Mouse (Mus musculus) left cerebral cortex, postnatal 36 days (tissue): ENCODE results near the gene Map4. TPM values are rescaled to one million over a fixed set of nuclear protein-coding genes. Genes with fewer than 3 reads are reported as not detected.
"Not testable (repeated sequence)": the region's sequence is repeated elsewhere in the genome, so short reads cannot be mapped to it uniquely, and the experiment has no call there.

Experiments used
- DNase-seq, 2 experiments: peaks; one replicate each; pipeline ENCODE4 v3.0.0; 2021 to 2022; ENCODE audit warnings: low spot score in 2 of 2, mixed read lengths in 1 of 2
- intact Hi-C: fragments of 180-260 bp; cut with DNase I; formaldehyde crosslinking; loops from one replicate; pipeline ENCODE4 v1.15.1; 2025
- total RNA-seq, 2 experiments: library from RNA; stranded (reverse); gene quantifications; 2 replicates each; pipeline ENCODE4 v1.2.3; 2021

Map4 gene
- total RNA-seq, 2 experiments from 2014 or later: 353 to 398 TPM

GRCm38 (mm10) chr9:109969792-109970336 is 38.6 kb downstream of the Map4 start:
- no peak for DNase-seq
- intact Hi-C loops: loop anchor here (5.0 kb wide), 1 partner anchor 38 kb away; the partner anchor contains the start of gene Map4

DNA sequence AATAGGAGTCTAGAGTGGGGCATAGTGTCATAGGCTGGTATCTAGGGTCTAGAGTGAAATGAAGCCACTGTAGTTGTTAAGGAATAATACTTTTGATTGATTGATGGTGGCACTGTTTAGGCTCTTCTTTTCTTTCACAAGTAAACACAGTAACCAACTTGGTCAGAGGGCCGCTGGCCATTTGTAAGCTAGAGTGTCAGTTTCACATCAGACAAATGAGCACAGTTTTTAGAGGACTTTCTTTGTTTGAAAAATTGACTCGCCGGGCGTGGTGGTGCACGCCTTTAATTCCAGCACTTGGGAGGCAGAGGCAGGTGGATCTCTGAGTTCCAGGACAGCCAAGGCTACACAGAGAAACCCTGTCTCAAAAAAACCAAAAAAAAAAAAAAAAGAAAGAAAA is 40.5 kb downstream of the Map4 start:
- DNase-seq, intact Hi-C loops: not testable (repeated sequence)

DNA sequence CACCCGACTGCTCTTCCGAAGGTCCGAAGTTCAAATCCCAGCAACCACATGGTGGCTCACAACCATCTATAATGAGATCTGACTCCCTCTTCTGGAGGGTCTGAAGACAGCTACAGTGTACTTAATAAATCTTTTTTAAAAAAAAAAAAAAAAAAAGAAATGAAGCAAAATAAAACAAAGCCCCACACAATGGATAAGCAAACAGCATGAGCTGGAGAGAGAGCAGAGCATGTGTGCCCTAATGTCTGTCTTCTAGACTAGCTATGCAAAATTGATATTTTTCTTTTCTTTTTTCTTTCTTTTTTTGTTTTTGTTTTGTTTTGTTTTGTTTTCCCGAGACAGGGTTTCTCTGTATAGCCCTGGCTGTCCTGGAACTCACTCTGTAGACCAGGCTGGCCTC is 49.0 kb downstream of the Map4 start:
- intact Hi-C loops, DNase-seq: not testable (repeated sequence)

DNA sequence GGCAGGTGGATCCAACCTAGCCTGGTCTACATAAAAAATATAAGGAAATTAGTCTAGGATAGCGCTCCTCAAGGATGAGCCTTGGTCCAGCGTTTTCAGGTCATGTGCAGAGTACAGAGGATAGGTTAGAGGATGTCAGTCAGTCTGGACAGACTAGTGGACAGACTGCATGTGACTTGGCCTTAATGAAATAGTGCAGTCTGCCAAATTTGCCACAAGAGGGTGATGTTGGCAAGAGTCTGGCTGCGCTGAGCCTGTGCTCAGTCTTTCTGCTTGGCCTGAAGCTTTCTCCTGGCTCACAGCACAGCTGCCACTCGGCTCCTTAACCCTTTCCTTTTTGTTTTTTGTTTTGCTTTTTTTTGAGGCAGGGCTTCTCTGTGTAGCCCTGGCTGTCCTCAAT is 54.2 kb downstream of the Map4 start:
- DNase-seq: peak; percentile 54 to 70
- intact Hi-C loops: loop anchor here (1.0 to 5.0 kb wide), 3 partner anchors 53 to 91 kb away; partner anchors contain the start of gene Map4

GRCm38 (mm10) chr9:109989084-109989483 is 57.8 kb downstream of the Map4 start:
- DNase-seq: no peak
- intact Hi-C loops: loop anchor here (5.0 kb wide), 1 partner anchor 57 kb away; the partner anchor contains the start of gene Map4

GRCm38 (mm10) chr9:109997441-109997840 is 66.2 kb downstream of the Map4 start:
- intact Hi-C loops: no loop called here
- DNase-seq: peak in 1 of 2 experiments; percentile 31

DNA sequence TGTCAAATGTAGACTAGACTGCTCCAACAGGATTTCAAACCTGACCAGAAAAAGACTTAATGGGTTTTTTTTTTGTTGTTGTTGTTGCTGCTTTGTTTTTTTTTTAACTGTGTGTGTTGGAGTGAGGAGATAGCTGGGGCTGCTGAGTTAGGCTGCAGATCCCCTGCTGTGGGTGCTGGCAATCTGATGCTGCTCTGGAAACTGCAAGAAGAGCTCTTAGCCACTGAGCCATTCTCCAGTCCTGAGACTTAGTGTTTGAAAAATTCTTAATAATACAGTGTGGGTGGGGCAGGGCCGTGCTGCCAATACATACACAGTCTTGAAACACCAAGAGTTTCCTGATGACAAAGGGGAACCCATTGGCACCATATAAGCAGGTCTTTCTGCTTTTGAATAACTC is 70.7 kb downstream of the Map4 start:
- intact Hi-C loops: no loop called here
- no peak for DNase-seq

DNA sequence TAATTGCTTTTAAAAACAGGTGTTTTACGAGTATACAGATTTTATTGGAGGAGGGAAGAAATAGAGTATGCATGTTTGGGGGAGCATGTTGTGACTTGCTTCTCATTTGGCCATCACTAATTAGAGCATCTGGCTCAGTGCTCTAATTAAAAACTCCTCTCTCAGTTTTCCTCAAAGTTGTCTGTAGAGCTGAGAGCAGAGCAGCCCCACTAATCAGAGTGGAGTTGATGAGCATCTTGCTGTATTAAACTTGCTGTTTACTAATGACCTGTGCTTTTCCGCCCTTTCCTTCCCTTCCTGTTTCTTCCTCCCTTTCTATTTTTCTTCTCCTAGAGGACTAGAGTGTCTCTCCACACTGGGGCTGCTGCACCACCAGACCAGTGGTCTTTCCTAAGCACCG is 71.2 kb downstream of the Map4 start:
- no peak for DNase-seq
- intact Hi-C loops: no loop called here

DNA sequence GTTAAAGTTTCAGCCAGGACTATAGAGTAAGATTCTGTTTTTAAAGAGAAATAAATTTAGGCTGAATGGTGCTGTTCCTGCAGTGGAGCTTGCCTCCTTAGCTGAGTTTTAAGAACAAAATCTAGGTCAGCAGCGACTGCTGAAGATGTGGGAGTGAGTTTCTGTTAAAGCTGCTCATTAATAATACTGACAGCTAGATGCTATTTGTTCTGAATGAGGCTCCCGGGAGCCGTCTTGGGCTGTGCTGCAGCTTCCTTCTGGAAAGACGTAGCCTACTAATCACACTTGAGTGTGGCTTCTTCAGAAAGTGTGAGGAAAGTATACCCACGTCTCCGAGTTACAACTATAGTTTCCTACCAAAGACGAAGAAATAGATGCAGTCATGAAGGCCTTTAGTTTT is 88.0 kb downstream of the Map4 start:
- DNase-seq: peak in 1 of 2 experiments; percentile 10
- intact Hi-C loops: no loop called here

- DNase-seq: no peak
- intact Hi-C loops: no loop called here
These were observed 89.1 kb downstream of the Map4 start for GRCm38 (mm10) chr9:110020405-110020804.

DNA sequence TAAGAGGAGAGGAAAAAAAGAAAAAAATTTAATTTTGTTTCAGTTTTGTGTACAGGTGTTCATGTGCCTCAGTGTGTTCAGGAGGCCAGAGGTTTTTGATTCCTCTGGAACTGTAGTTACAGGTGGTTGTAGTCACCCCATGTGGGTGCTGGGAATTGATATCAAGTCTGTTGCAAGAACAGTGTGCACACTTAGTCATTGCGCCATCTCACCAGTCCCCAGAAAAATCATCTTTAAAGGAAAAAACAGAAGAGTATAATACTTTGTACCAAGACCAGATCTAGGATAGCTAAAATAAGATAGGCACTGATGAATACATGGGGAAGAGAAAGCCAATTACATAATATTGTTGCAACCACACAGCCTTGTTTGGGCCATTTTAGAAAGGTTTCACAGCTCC is 90.2 kb downstream of the Map4 start:
- intact Hi-C loops: no loop called here
- DNase-seq: no peak

- DNase-seq: no peak
- intact Hi-C loops: no loop called here
These were observed 90.9 kb downstream of the Map4 start for GRCm38 (mm10) chr9:110022151-110022550.

DNA sequence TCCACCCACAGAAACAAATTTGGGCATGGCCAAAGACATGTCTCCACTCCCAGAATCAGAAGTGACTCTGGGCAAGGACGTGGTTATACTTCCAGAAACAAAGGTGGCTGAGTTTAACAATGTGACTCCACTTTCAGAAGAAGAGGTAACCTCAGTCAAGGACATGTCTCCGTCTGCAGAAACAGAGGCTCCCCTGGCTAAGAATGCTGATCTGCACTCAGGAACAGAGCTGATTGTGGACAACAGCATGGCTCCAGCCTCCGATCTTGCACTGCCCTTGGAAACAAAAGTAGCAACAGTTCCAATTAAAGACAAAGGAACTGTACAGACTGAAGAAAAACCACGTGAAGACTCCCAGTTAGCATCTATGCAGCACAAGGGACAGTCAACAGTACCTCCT is 103.8 kb downstream of the Map4 start:
- intact Hi-C loops: no loop called here
- no peak for DNase-seq

DNA sequence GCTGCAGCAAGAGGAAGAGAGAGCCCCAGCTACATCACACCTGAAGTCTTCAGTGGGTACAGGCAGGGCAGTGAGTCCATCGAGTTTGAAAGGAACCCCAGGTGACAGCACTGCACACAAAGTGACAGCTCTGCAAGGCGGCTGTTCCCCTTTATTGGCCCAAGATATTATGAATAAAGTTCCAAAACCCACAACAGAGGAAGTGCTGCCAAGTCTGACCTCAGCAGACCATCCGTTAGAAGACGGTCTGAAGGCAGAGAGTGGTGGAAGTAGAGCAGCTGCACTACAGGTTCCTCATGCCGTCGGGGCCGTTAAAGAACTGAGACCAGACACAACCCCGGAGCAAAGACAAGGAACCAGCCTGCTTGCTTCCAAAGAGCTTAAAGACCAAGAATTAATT is 106.6 kb downstream of the Map4 start:
- intact Hi-C loops: no loop called here
- no peak for DNase-seq

- intact Hi-C loops: no loop called here
- DNase-seq: no peak
These were observed 107.2 kb downstream of the Map4 start for GRCm38 (mm10) chr9:110038485-110038884.

GRCm38 (mm10) chr9:110044373-110044772 is 113.1 kb downstream of the Map4 start:
- DNase-seq: peak; percentile 31 to 54
- intact Hi-C loops: no loop called here

GRCm38 (mm10) chr9:110045763-110046377 is 114.6 kb downstream of the Map4 start:
- intact Hi-C loops: no loop called here
- no peak for DNase-seq

DNA sequence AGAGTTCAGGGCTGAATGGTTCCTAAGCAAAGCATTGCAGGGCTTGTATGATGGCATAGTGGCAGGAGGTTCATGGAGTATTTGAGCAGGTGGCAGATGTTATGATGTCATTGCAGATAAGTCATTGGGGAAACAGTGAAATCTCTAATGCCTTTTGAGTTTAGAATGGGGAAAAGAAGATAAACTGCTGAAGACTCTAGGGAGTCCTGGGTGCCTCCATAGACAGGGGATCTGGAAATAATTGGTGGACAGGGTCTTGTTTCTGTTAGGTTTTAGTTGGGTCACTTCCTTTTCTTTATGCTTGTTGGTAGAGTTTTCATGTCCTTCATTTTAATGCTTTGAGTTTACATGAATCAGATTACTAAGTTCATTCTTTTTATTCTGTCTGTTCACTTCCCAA is 116.0 kb downstream of the Map4 start:
- intact Hi-C loops: no loop called here
- no peak for DNase-seq

DNA sequence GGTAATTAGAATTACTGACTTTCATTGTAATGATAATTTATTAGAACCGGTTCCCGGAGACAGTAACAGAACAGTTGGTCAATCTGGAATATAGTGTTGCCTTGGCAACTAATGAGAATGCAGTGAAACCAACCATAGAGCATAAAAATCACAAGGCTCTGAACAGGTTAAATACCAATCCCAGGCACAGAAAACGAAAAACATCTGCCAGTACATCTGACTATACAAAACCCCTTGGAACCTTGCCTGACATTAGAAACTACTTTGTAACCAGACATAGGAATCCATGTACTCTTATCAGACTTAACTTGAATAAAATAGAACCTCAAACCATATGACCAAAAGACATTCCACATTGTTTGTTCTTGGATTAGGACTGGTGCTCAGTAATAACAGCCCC is 116.6 kb downstream of the Map4 start:
- DNase-seq: no peak
- intact Hi-C loops: no loop called here

- no peak for DNase-seq
- intact Hi-C loops: no loop called here
These were observed 119.9 kb downstream of the Map4 start for GRCm38 (mm10) chr9:110051184-110051583.

- peak; percentile 83 to 84 for DNase-seq
- intact Hi-C loops: no loop called here
These were observed 120.8 kb downstream of the Map4 start for GRCm38 (mm10) chr9:110051869-110052661.
